Comparison of ENCODE assay signal across 8 mouse cellular contexts in genomic region chrY:897393-898227, GRCm38 (mm10). TPM values are rescaled to one million over a fixed set of nuclear protein-coding genes. Genes with fewer than 3 reads are reported as not detected.
DNase-seq lines count a peak whose midpoint lies in the region; ATAC-seq and TF ChIP-seq lines count a peak whose summit lies in the region.

TSS of gene Kdm5d (plus strand) at chrY:897788.

- WGBS in forebrain, embryonic 16.5 days: under 1% methylated on average over 34 of the region's 34 CpGs
- WGBS in liver, embryonic 14.5 days (ENCODE audit: insufficient replicate concordance): under 1% methylated on average over 34 of the region's 34 CpGs
- 2% methylated on average over 34 of the region's 34 CpGs for WGBS in neural tube, embryonic 11.5 days

- H3K27ac ChIP-seq in forebrain, embryonic 16.5 days (ENCODE audit: low read length): no peak within 1 kb of the TSS
- no peak within 1 kb of the TSS for H3K27ac ChIP-seq in liver, embryonic 14.5 days
- no peak within 1 kb of the TSS for H3K27ac ChIP-seq in neural tube, embryonic 11.5 days (ENCODE audit: low read depth, low read length)

- H3K36me3 ChIP-seq in forebrain, embryonic 16.5 days (ENCODE audit: control insufficient read depth, insufficient read depth): no peaks in the 10 kb centered on the region
- no peaks in the 10 kb centered on the region for H3K36me3 ChIP-seq in liver, embryonic 14.5 days (replicated peaks; ENCODE audit: control insufficient read depth, insufficient read depth, low read depth)
- no peaks in the 10 kb centered on the region for H3K36me3 ChIP-seq in neural tube, embryonic 11.5 days (ENCODE audit: control insufficient read depth, insufficient read depth, low read length)

- TF ChIP-seq EP300 in liver, embryonic 14.5 days (IDR thresholded peaks at IDR 0.05; ENCODE audit: low read depth): no peak

- H3K9me3 ChIP-seq in forebrain, embryonic 16.5 days (ENCODE audit: control insufficient read depth, low read length): no peaks in the 10 kb centered on the region
- no peaks in the 10 kb centered on the region for H3K9me3 ChIP-seq in liver, embryonic 14.5 days (ENCODE audit: control insufficient read depth, low read length)
- H3K9me3 ChIP-seq in neural tube, embryonic 11.5 days (ENCODE audit: control insufficient read depth, low read length): no peaks in the 10 kb centered on the region

- H3K4me1 ChIP-seq in forebrain, embryonic 16.5 days (replicated peaks; ENCODE audit: control insufficient read depth, insufficient read depth, low read length): no peaks in the 10 kb centered on the region
- no peaks in the 10 kb centered on the region for H3K4me1 ChIP-seq in liver, embryonic 14.5 days (replicated peaks; ENCODE audit: control insufficient read depth in 2 of 2, insufficient read depth in 2 of 2, low read length in 1 of 2)
- no peaks in the 10 kb centered on the region for H3K4me1 ChIP-seq in neural tube, embryonic 11.5 days (ENCODE audit: control insufficient read depth, insufficient read depth, low read length)

- no peak for TF ChIP-seq CTCF in liver, embryonic 14.5 days (IDR thresholded peaks at IDR 0.05; ENCODE audit: low read depth)

- peak within 1 kb of the TSS; percentile 41 for H3K4me2 ChIP-seq in forebrain, embryonic 16.5 days (ENCODE audit: low read length)
- peak within 1 kb of the TSS; percentile 40; the same call in 1 of the 2 replicates for H3K4me2 ChIP-seq in liver, embryonic 14.5 days (ENCODE audit: low read depth)
- no peak within 1 kb of the TSS for H3K4me2 ChIP-seq in neural tube, embryonic 11.5 days (ENCODE audit: low read depth)

- DNase-seq in heart, adult 11 months: peak; percentile 92
- DNase-seq in heart, postnatal 4 days: no peak
- DNase-seq in c-Kit-positive CD71-positive TER-119-negative erythroid progenitor cells, embryonic 14.5 days (ENCODE audit: low read depth): peak; percentile 31
- peak; percentile 37 for DNase-seq in hindlimb bud, embryonic 11.5 days (ENCODE audit: extremely low spot score, low read depth, low spot score)
- peak; percentile 0 to 44 (median 15) for DNase-seq in liver, embryonic 14.5 days (ENCODE audit: low read depth in 3 of 3, low spot score in 3 of 3)
- DNase-seq in neural tube, embryonic 11.5 days (ENCODE audit: low spot score): peak; percentile 63
- DNase-seq in thymus, postnatal 14 days: peak; percentile 66

- peak within 1 kb of the TSS; percentile 44 for H3K4me3 ChIP-seq in forebrain, embryonic 16.5 days (replicated peaks; ENCODE audit: low read length)
- peak within 1 kb of the TSS; percentile 55 to 69 for H3K4me3 ChIP-seq in liver, embryonic 14.5 days (ENCODE audit: insufficient read depth in 1 of 2, low read depth in 2 of 2, low read length in 2 of 2)
- H3K4me3 ChIP-seq in neural tube, embryonic 11.5 days (ENCODE audit: low read depth, low read length): peak within 1 kb of the TSS; percentile 31

- 0 out of 2 replicates have a peak within 1 kb of the TSS, but pooled peaks have one; percentile 32 for H3K9ac ChIP-seq in forebrain, embryonic 16.5 days (replicated peaks; ENCODE audit: low read depth, low read length)
- H3K9ac ChIP-seq in liver, embryonic 14.5 days (replicated peaks): no peak within 1 kb of the TSS; the same call in 1 of the 2 replicates
- H3K9ac ChIP-seq in neural tube, embryonic 11.5 days (ENCODE audit: low read length): 0 out of 2 replicates have a peak within 1 kb of the TSS, but pooled peaks have one; percentile 14

- no peak for ATAC-seq in forebrain, embryonic 16.5 days
- no peak for ATAC-seq in liver, embryonic 14.5 days (ENCODE audit: insufficient read depth)
- ATAC-seq in neural tube, embryonic 11.5 days (ENCODE audit: insufficient read depth, low FRiP score, low TSS enrichment): no peak

- H3K27me3 ChIP-seq in forebrain, embryonic 16.5 days (replicated peaks; ENCODE audit: control insufficient read depth, insufficient read depth, low read length): no peaks in the 10 kb centered on the region
- no peaks in the 10 kb centered on the region for H3K27me3 ChIP-seq in liver, embryonic 14.5 days (ENCODE audit: control insufficient read depth, insufficient read depth, low read length)
- H3K27me3 ChIP-seq in neural tube, embryonic 11.5 days (ENCODE audit: control insufficient read depth, insufficient read depth, low read length): no peaks in the 10 kb centered on the region

RNA-seq across cellular contexts. Expression of gene Kdm5d, which starts in this region (rescaled TPM):
- total RNA-seq in heart, postnatal 4 days (2021): 10 to 100 TPM in 1 of 2 experiments, not detected in 1; 15.4 TPM
- polyA plus RNA-seq in forebrain, embryonic 16.5 days (2015; fragmentation: Nextera tagmentation; extraction: Ambion mirVana): 7.4 and 12.3 TPM in 2 replicates
- 2.0 and 3.7 TPM in 2 replicates for polyA plus RNA-seq in liver, embryonic 14.5 days (2012; rRNA removed)
- polyA plus RNA-seq in liver, embryonic 14.5 days (2014; fragmentation: Nextera tagmentation; extraction: Ambion mirVana): 4.8 TPM in 1 of 2 replicates, not detected in the other
- 13.0 and 16.2 TPM in 2 replicates for polyA plus RNA-seq in neural tube, embryonic 11.5 days (2014; fragmentation: Nextera tagmentation; extraction: Ambion mirVana)
